Comparison of ENCODE assay signal across 8 mouse cellular contexts in genomic region chr4:63544494-63545230, GRCm38 (mm10). TPM values are rescaled to one million over a fixed set of nuclear protein-coding genes. Genes with fewer than 3 reads are reported as not detected.
A peak's percentile ranks its signal among the peaks of the same experiment; 100 is the strongest.
DNase-seq lines count a peak whose midpoint lies in the region; ATAC-seq lines count a peak whose summit lies in the region.

TSS of gene Atp6v1g1 (plus strand) at chr4:63544772.

- peak; percentile 98 for ATAC-seq in hindbrain, embryonic 11.5 days (ENCODE audit: low FRiP score)

- H3K27ac ChIP-seq in hindbrain, embryonic 11.5 days (ENCODE audit: low read depth, low read length) = peak within 1 kb of the TSS; percentile 82

- H3K4me1 ChIP-seq in hindbrain, embryonic 11.5 days (replicated peaks; ENCODE audit: control insufficient read depth, insufficient read depth, low read length) = no peaks in the 10 kb centered on the region; the same call in 1 of the 2 replicates

- peak; percentile 98 for DNase-seq in Muller cell, postnatal 12 days (ENCODE audit: inconsistent ontology term)
- peak; percentile 96 for DNase-seq in cerebellum, adult 9-10 months
- peak; percentile 92 to 95 for DNase-seq in frontal cortex, adult 2 months (ENCODE audit: extremely low spot score in 1 of 2, low spot score in 1 of 2)
- DNase-seq in hindbrain, embryonic 11.5 days (ENCODE audit: low spot score) = peak; percentile 95
- peak; percentile 83 to 85 for DNase-seq in layer of hippocampus, postnatal 25 days (ENCODE audit: extremely low spot score in 1 of 2, low spot score in 1 of 2)
- peak; percentile 96 for DNase-seq in lung, postnatal 25 days (ENCODE audit: low spot score)
- DNase-seq in retina, embryonic 14.5 days (ENCODE audit: low spot score) = peak; percentile 95
- peak; percentile 96 for DNase-seq in thymus, postnatal 4 days

- 2% methylated on average over 39 of the region's 57 CpGs for WGBS in hindbrain, embryonic 11.5 days

- peaks cover 3% of the 10 kb centered on the region; the same call in 1 of the 2 replicates for H3K36me3 ChIP-seq in hindbrain, embryonic 11.5 days (ENCODE audit: control insufficient read depth, insufficient read depth, low read length)

- peak within 1 kb of the TSS; percentile 96 for H3K9ac ChIP-seq in hindbrain, embryonic 11.5 days (ENCODE audit: low read depth, low read length)

- H3K4me3 ChIP-seq in hindbrain, embryonic 11.5 days (ENCODE audit: low read depth, low read length) = peak within 1 kb of the TSS; percentile 84

- peak within 1 kb of the TSS; percentile 66 for H3K4me2 ChIP-seq in hindbrain, embryonic 11.5 days (replicated peaks; ENCODE audit: low read depth, low read length)

- no peaks in the 10 kb centered on the region for H3K9me3 ChIP-seq in hindbrain, embryonic 11.5 days (ENCODE audit: control insufficient read depth, low read length)

- H3K27me3 ChIP-seq in hindbrain, embryonic 11.5 days (ENCODE audit: control insufficient read depth, insufficient read depth, low read length) = no peaks in the 10 kb centered on the region

RNA-seq across cellular contexts. Expression of gene Atp6v1g1, which starts in this region (rescaled TPM):
- 133 and 138 TPM in 2 replicates for polyA plus RNA-seq in frontal cortex, adult 2 months (2012; rRNA removed)
- 424 and 428 TPM in 2 replicates for polyA plus RNA-seq in hindbrain, embryonic 11.5 days (2014; fragmentation: Nextera tagmentation; extraction: Ambion mirVana)
- 100 to 1,000 TPM; 116 to 143 TPM for total RNA-seq in layer of hippocampus, postnatal 25 days (2021)

Comparison
In these comparisons a context has a peak if more than half of its experiments do, and no peak if none do; other contexts are left out.
1. Peak in every context shown above with its lines: DNase-seq, ATAC-seq, H3K4me3 ChIP-seq and H3K27ac ChIP-seq.